10 mouse cellular contexts compared by ENCODE assay signal in genomic region chr10:80963031-80963975, GRCm38 (mm10). TPM values are rescaled to one million over a fixed set of nuclear protein-coding genes. Genes with fewer than 3 reads are reported as not detected.
DNase-seq lines count a peak whose midpoint lies in the region; ATAC-seq lines count a peak whose summit lies in the region.
"Had no signal": no experiment of that assay in that cellular context is flagged by ENCODE, and none has a peak within 500 bp of the region (broad histone marks: within the 10 kb centered on the region; RNA-seq: fewer than 3 reads in every experiment).

No protein-coding gene starts in this region.

- no peaks in the 10 kb centered on the region for H3K27me3 ChIP-seq in hindbrain, embryonic 12.5 days
- H3K27me3 ChIP-seq: embryonic facial prominence, embryonic 12.5 days had no signal

- H3K4me3 ChIP-seq in hindbrain, embryonic 12.5 days = no peak overlapping the region
- H3K4me3 ChIP-seq: embryonic facial prominence, embryonic 12.5 days had no signal

- H3K9ac ChIP-seq in hindbrain, embryonic 12.5 days = no peak overlapping the region
- H3K9ac ChIP-seq: embryonic facial prominence, embryonic 12.5 days had no signal

- H3K36me3 ChIP-seq in hindbrain, embryonic 12.5 days = no peaks in the 10 kb centered on the region
- H3K36me3 ChIP-seq: embryonic facial prominence, embryonic 12.5 days had no signal

- H3K27ac ChIP-seq in hindbrain, embryonic 12.5 days = no peak overlapping the region

- ATAC-seq in common myeloid progenitor, adult 5-6 weeks (replicated peaks; ENCODE audit: low read depth, poor library complexity, severe bottlenecking) = peak; percentile 19; the same call in 1 of the 2 replicates
- ATAC-seq in hindbrain, embryonic 12.5 days (ENCODE audit: low FRiP score) = no peak

- no peaks in the 10 kb centered on the region for H3K9me3 ChIP-seq in hindbrain, embryonic 12.5 days (replicated peaks)
- H3K9me3 ChIP-seq: embryonic facial prominence, embryonic 12.5 days had no signal

- 48% methylated on average over 12 of the region's 12 CpGs for WGBS in hindbrain, embryonic 12.5 days

- peaks cover 27% of the 10 kb centered on the region for H3K4me1 ChIP-seq in hindbrain, embryonic 12.5 days

- no peak overlapping the region for H3K4me2 ChIP-seq in hindbrain, embryonic 12.5 days (replicated peaks)
- H3K4me2 ChIP-seq: embryonic facial prominence, embryonic 12.5 days had no signal

- DNase-seq in layer of hippocampus, adult 9-11 months = peak; percentile 69
- DNase-seq in layer of hippocampus, postnatal 14 days (ENCODE audit: low spot score in 2 of 2) = no peak
- DNase-seq in kidney, postnatal 25 days = peak; percentile 76 to 85
- peak; percentile 81 to 93 for DNase-seq in lung, postnatal 4 days
- no peak for DNase-seq in cerebellum, postnatal 36 days
- no peak for DNase-seq in spleen, postnatal 4 days (ENCODE audit: low spot score in 2 of 2)
- DNase-seq: thymus, adult 18-20 months had no signal

RNA-seq across cellular contexts. Expression of gene Gadd45b, which starts 33.4 kb away (rescaled TPM):
- 10 to 100 TPM; 14.0 to 17.6 TPM for total RNA-seq in layer of hippocampus, postnatal 14 days (2021)
- total RNA-seq in common myeloid progenitor, adult 5-6 weeks (2017) = 6.9 and 7.5 TPM in 2 replicates
- polyA plus RNA-seq in hindbrain, embryonic 12.5 days (2016; fragmentation: Nextera tagmentation; extraction: Ambion mirVana) = 11.8 and 15.8 TPM in 2 replicates

RNA-seq across cellular contexts. Expression of gene Lmnb2, which starts 45.3 kb away (rescaled TPM):
- total RNA-seq in layer of hippocampus, postnatal 14 days (2021) = 10 to 100 TPM; 18.2 to 21.5 TPM
- 44.0 and 46.6 TPM in 2 replicates for total RNA-seq in common myeloid progenitor, adult 5-6 weeks (2017)
- 56.8 and 57.9 TPM in 2 replicates for polyA plus RNA-seq in hindbrain, embryonic 12.5 days (2016; fragmentation: Nextera tagmentation; extraction: Ambion mirVana)

RNA-seq across cellular contexts. Expression of gene Gng7, which starts 51.4 kb away (rescaled TPM):
- 100 to 1,000 TPM; 170 to 173 TPM for total RNA-seq in layer of hippocampus, postnatal 14 days (2021)
- 0.18 and 2.2 TPM in 2 replicates for total RNA-seq in common myeloid progenitor, adult 5-6 weeks (2017)
- polyA plus RNA-seq in hindbrain, embryonic 12.5 days (2016; fragmentation: Nextera tagmentation; extraction: Ambion mirVana) = 10.1 and 10.7 TPM in 2 replicates

Comparison
In these comparisons a context has a peak if more than half of its experiments do, and no peak if none do; other contexts are left out.
1. DNase-seq: peak in layer of hippocampus, adult 9-11 months (single experiment), kidney, postnatal 25 days (2 of 2) and lung, postnatal 4 days (2 of 2); none in layer of hippocampus, postnatal 14 days (0 of 2), cerebellum, postnatal 36 days (0 of 2) and spleen, postnatal 4 days (0 of 2).
2. RNA of gene Gng7, which starts 51.4 kb away (total RNA-seq): 170 to 173 TPM in layer of hippocampus, postnatal 14 days; 0.18 to 2.2 TPM in common myeloid progenitor, adult 5-6 weeks; every median in the first group is over 10 times any median in the second.